Comparison of ENCODE assay signal across 15 mouse cellular contexts in the genomic region with DNA sequence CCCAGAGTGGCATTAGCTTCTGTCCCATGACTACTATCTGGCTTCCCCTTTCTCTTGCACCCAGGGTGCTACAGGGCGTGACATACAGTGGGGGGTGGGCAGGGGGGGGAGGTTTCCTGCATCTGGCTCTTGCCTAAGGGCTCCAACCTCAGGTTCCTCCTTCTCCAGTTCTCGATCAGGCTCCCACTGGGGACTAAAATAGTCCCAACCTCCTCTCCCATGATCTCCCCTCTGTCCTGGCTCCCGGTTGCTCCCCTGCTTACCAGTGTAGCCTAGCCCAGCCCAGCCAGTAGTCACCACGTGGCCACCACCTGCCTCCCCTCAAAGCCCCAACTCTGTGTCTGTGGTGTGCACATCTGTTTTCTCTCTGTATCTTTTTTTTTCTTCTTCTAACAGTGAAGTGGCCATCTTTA. TPM values are rescaled to one million over a fixed set of nuclear protein-coding genes. Genes with fewer than 3 reads are reported as not detected.
DNase-seq lines count a peak whose midpoint lies in the region; ATAC-seq and TF ChIP-seq lines count a peak whose summit lies in the region.
"Had no signal": no experiment of that assay in that cellular context is flagged by ENCODE, and none has a peak within 500 bp of the region (broad histone marks: within the 10 kb centered on the region; RNA-seq: fewer than 3 reads in every experiment).

No protein-coding gene starts in this region.

- no peaks in the 10 kb centered on the region; a peak in 1 of 4 replicates for H3K27me3 ChIP-seq in MEL (ENCODE audit: control insufficient read depth in 1 of 2, insufficient read depth in 2 of 2, low read length in 2 of 2)
- no peaks in the 10 kb centered on the region for H3K27me3 ChIP-seq in liver, embryonic 16.5 days (ENCODE audit: control insufficient read depth, insufficient read depth, low read depth, low read length)
- H3K27me3 ChIP-seq in splenic B cell, adult 2 months (ENCODE audit: control insufficient read depth, insufficient read depth, low read length, poor library complexity, severe bottlenecking), result no peaks in the 10 kb centered on the region

- TF ChIP-seq RAD21 in MEL (IDR thresholded peaks at IDR 0.05; ENCODE audit: low read depth, low read length), result no peak

- H3K4me3 ChIP-seq in gastrocnemius, adult 2 months, result no peak overlapping the region
- peak overlapping the region in 1 of 2 experiments; percentile 9; a peak in 1 of 4 replicates for H3K4me3 ChIP-seq in MEL (ENCODE audit: control insufficient read depth in 1 of 2, insufficient read depth in 1 of 2, low read depth in 2 of 2, low read length in 2 of 2)
- 0 out of 2 replicates have a peak overlapping the region, but pooled peaks have one; percentile 4 for H3K4me3 ChIP-seq in liver, embryonic 16.5 days (ENCODE audit: low read depth, low read length)
- H3K4me3 ChIP-seq in left cerebral cortex, adult 2 months, result no peak overlapping the region
- H3K4me3 ChIP-seq: myocyte had no signal

- no peaks in the 10 kb centered on the region for H3K79me2 ChIP-seq in MEL (ENCODE audit: control insufficient read depth, insufficient read depth, low read length, poor library complexity)

- H3K27ac ChIP-seq in gastrocnemius, adult 2 months, result peak overlapping the region; percentile 51; the same call in 1 of the 2 replicates
- peak overlapping the region; percentile 58 for H3K27ac ChIP-seq in MEL (ENCODE audit: control insufficient read depth, low read depth, low read length)
- peak overlapping the region; percentile 70 for H3K27ac ChIP-seq in liver, embryonic 16.5 days (ENCODE audit: low read length)
- H3K27ac ChIP-seq in left cerebral cortex, adult 2 months, result no peak overlapping the region

- no peak for DNase-seq in gastrocnemius, adult 2 months
- DNase-seq in gastrocnemius, postnatal 14 days, result no peak
- peak; percentile 80 for DNase-seq in MEL (ENCODE audit: low read depth, low spot score)
- peak; percentile 88 for DNase-seq in splenic B cell, adult 2 months (ENCODE audit: low read depth, low spot score)
- DNase-seq in left cerebral cortex, adult 2 months (ENCODE audit: extremely low spot score in 1 of 2, low spot score in 2 of 2), result no peak
- DNase-seq in kidney, postnatal 4 days, result no peak
- DNase-seq in adipocyte (ENCODE audit: low spot score), result no peak
- DNase-seq: adrenal gland, postnatal 36 days; cerebellum, postnatal 25 days had no signal

- H3K36me3 ChIP-seq in MEL (ENCODE audit: control insufficient read depth in 1 of 2, insufficient read depth in 2 of 2, low read length in 2 of 2), result peaks cover 0 to 16% of the 10 kb centered on the region in 2 experiments; a peak in 2 of 4 replicates
- no peaks in the 10 kb centered on the region for H3K36me3 ChIP-seq in liver, embryonic 16.5 days (ENCODE audit: control insufficient read depth, insufficient read depth)
- no peaks in the 10 kb centered on the region for H3K36me3 ChIP-seq in splenic B cell, adult 2 months (ENCODE audit: control insufficient read depth, insufficient read depth, low read length, poor library complexity, severe bottlenecking)

- TF ChIP-seq CTCF in gastrocnemius, adult 2 months (IDR thresholded peaks at IDR 0.05), result no peak
- no peak for TF ChIP-seq CTCF in MEL (IDR thresholded peaks at IDR 0.05 in 2 of 3, conservative IDR thresholded peaks at IDR 0.05 in 1 of 3; ENCODE audit: control insufficient read depth in 1 of 3, insufficient read depth in 1 of 3, low read depth in 2 of 3, low read length in 3 of 3, poor library complexity in 1 of 3, severe bottlenecking in 1 of 3)
- TF ChIP-seq CTCF in left cerebral cortex, adult 2 months (IDR thresholded peaks at IDR 0.05), result no peak

- TF ChIP-seq EP300 in MEL (IDR thresholded peaks at IDR 0.05; ENCODE audit: low read depth in 1 of 2, low read length in 2 of 2), result peak; percentile 43 to 50; a peak in 3 of 4 replicates

- H3K9me3 ChIP-seq in MEL (replicated peaks; ENCODE audit: insufficient read depth, low read length), result no peaks in the 10 kb centered on the region
- H3K9me3 ChIP-seq in liver, embryonic 16.5 days (replicated peaks; ENCODE audit: control insufficient read depth, low read length), result no peaks in the 10 kb centered on the region

- TF ChIP-seq POLR2A in MEL (IDR thresholded peaks at IDR 0.05; ENCODE audit: control insufficient read depth in 1 of 2, insufficient read depth in 1 of 2, low read depth in 1 of 2, low read length in 2 of 2, poor library complexity in 1 of 2), result peak in 1 of 2 experiments; percentile 48; a peak in 1 of 4 replicates

- WGBS in liver, embryonic 16.5 days (ENCODE audit: insufficient replicate concordance), result 15% methylated on average over 4 of the region's 4 CpGs

- intact Hi-C loops in gastrocnemius, adult 2 months (cut with DNase I), result no loop called here
- intact Hi-C loops in gastrocnemius, postnatal 14 days (cut with DNase I; ENCODE audit: low total_unique reads), result no loop called here
- intact Hi-C loops in left cerebral cortex, adult 2 months (cut with DNase I), result no loop called here

- peak; percentile 56 for ATAC-seq in liver, embryonic 16.5 days (ENCODE audit: low read depth)
- ATAC-seq: inflammation-experienced regulatory T-cells, adult 6 months; Patski had no signal

- H3K4me1 ChIP-seq in MEL (ENCODE audit: control insufficient read depth in 1 of 2, insufficient read depth in 2 of 2, low read length in 2 of 2), result peaks cover 3 to 22% of the 10 kb centered on the region in 2 experiments
- H3K4me1 ChIP-seq in liver, embryonic 16.5 days (ENCODE audit: control insufficient read depth, low read depth, low read length), result no peaks in the 10 kb centered on the region

- H3K4me2 ChIP-seq in liver, embryonic 16.5 days (ENCODE audit: low read depth, low read length), result 0 out of 2 replicates have a peak overlapping the region, but pooled peaks have one; percentile 20

- H3K9ac ChIP-seq in MEL (ENCODE audit: control insufficient read depth, low read depth, low read length, poor library complexity, severe bottlenecking), result peak overlapping the region; percentile 50
- no peak overlapping the region for H3K9ac ChIP-seq in liver, embryonic 16.5 days (ENCODE audit: low read depth, low read length)

TF ChIP-seq in MEL, 35 proteins besides CTCF, POLR2A, EP300 and RAD21 (continues in another document):
- no peak for TF ChIP-seq TAL1 (IDR thresholded peaks at IDR 0.05; ENCODE audit: low read length)
- no peak for TF ChIP-seq MEF2A (IDR thresholded peaks at IDR 0.05; ENCODE audit: extremely low read depth, insufficient replicate concordance, low read depth, low read length, poor library complexity, severe bottlenecking)
- no peak for TF ChIP-seq SMC3 (IDR thresholded peaks at IDR 0.05; ENCODE audit: low read depth, low read length)
- TF ChIP-seq SIN3A (IDR thresholded peaks at IDR 0.05; ENCODE audit: low read length), result peak; percentile 58
- TF ChIP-seq MAZ (IDR thresholded peaks at IDR 0.05; ENCODE audit: low read depth, low read length), result peak; percentile 75
- TF ChIP-seq MAX (IDR thresholded peaks at IDR 0.05; ENCODE audit: low read length), result peak; percentile 65
- TF ChIP-seq USF1 (IDR thresholded peaks at IDR 0.05; ENCODE audit: low read depth, low read length), result peak; percentile 48; the same call in 1 of the 2 replicates
- 0 out of 2 replicates have a peak, but pooled peaks have one; percentile 42 for TF ChIP-seq TBP (IDR thresholded peaks at IDR 0.05; ENCODE audit: low read depth, low read length)
- TF ChIP-seq MYB (IDR thresholded peaks at IDR 0.05; ENCODE audit: low read depth, low read length), result no peak
- TF ChIP-seq E2F4 (IDR thresholded peaks at IDR 0.05; ENCODE audit: borderline replicate concordance, low read depth, low read length), result no peak

RNA-seq across cellular contexts. Expression of gene Tyrobp, which starts 0.8 kb away (rescaled TPM):
- 1 to 10 TPM; 2.6 to 5.7 TPM for total RNA-seq in gastrocnemius, adult 2 months (2021)
- total RNA-seq in gastrocnemius, postnatal 14 days (2021), result 10 to 100 TPM in 1 of 2 experiments, 1 to 10 TPM in 1; 7.8 to 10.4 TPM
- total RNA-seq in MEL (2012; rRNA removed), result 2.8 and 3.9 TPM in 2 replicates
- polyA plus RNA-seq in MEL (2012; ENCODE audit: insufficient read depth in 1 of 2, insufficient read length in 2 of 2, low read depth in 1 of 2, low replicate concordance in 2 of 2, missing spikeins in 1 of 2), result 10 to 100 TPM in 1 of 2 experiments, not detected in 1; 13.6 TPM
- polyA plus RNA-seq in liver, embryonic 16.5 days (2015; fragmentation: Nextera tagmentation; extraction: Ambion mirVana), result 150 and 154 TPM in 2 replicates
- 10 to 100 TPM; 25.9 to 26.6 TPM for total RNA-seq in left cerebral cortex, adult 2 months (2021)
- polyA plus RNA-seq: myocyte, Patski had no signal

RNA-seq across cellular contexts. Expression of gene Hcst, which starts 6.9 kb away (rescaled TPM):
- total RNA-seq in gastrocnemius, adult 2 months (2021), result not detected
- total RNA-seq in gastrocnemius, postnatal 14 days (2021), result under 1 TPM in 1 of 2 experiments, not detected in 1; 0.94 TPM
- 7.1 and 15.5 TPM in 2 replicates for total RNA-seq in MEL (2012; rRNA removed)
- polyA plus RNA-seq in MEL (2012; ENCODE audit: insufficient read depth in 1 of 2, insufficient read length in 2 of 2, low read depth in 1 of 2, low replicate concordance in 2 of 2, missing spikeins in 1 of 2), result 10 to 100 TPM in 1 of 2 experiments, not detected in 1; 28.1 TPM
- polyA plus RNA-seq in liver, embryonic 16.5 days (2015; fragmentation: Nextera tagmentation; extraction: Ambion mirVana), result 7.2 and 7.8 TPM in 2 replicates
- 1 to 10 TPM in 1 of 2 experiments, not detected in 1; 3.1 TPM for total RNA-seq in left cerebral cortex, adult 2 months (2021)
- polyA plus RNA-seq: myocyte, Patski had no signal

RNA-seq across cellular contexts. Expression of gene Nfkbid, which starts 8.8 kb away (rescaled TPM):
- under 1 TPM; 0.11 to 0.13 TPM for total RNA-seq in gastrocnemius, adult 2 months (2021)
- under 1 TPM; 0.21 to 0.33 TPM for total RNA-seq in gastrocnemius, postnatal 14 days (2021)
- total RNA-seq in MEL (2012; rRNA removed), result 6.2 and 7.0 TPM in 2 replicates
- polyA plus RNA-seq in MEL (2012; ENCODE audit: insufficient read depth in 1 of 2, insufficient read length in 2 of 2, low read depth in 1 of 2, low replicate concordance in 2 of 2, missing spikeins in 1 of 2), result 10 to 100 TPM in 1 of 2 experiments, not detected in 1; 16.7 TPM
- 1.4 and 1.7 TPM in 2 replicates for polyA plus RNA-seq in liver, embryonic 16.5 days (2015; fragmentation: Nextera tagmentation; extraction: Ambion mirVana)
- 1 to 10 TPM; 3.9 to 5.1 TPM for total RNA-seq in left cerebral cortex, adult 2 months (2021)

RNA-seq across cellular contexts. Expression of gene Aplp1, which starts 32.6 kb away (rescaled TPM):
- 1 to 10 TPM in 1 of 2 experiments, under 1 TPM in 1; 0.94 to 1.2 TPM for total RNA-seq in gastrocnemius, adult 2 months (2021)
- total RNA-seq in gastrocnemius, postnatal 14 days (2021), result 1 to 10 TPM; 1.9 to 2.3 TPM
- total RNA-seq in MEL (2012; rRNA removed), result 1.5 and 1.9 TPM in 2 replicates
- polyA plus RNA-seq in MEL (2012; ENCODE audit: insufficient read depth in 1 of 2, insufficient read length in 2 of 2, low read depth in 1 of 2, low replicate concordance in 2 of 2, missing spikeins in 1 of 2), result 1 to 10 TPM in 1 of 2 experiments, not detected in 1; 7.1 TPM
- polyA plus RNA-seq in liver, embryonic 16.5 days (2015; fragmentation: Nextera tagmentation; extraction: Ambion mirVana), result 4.2 and 4.4 TPM in 2 replicates
- total RNA-seq in left cerebral cortex, adult 2 months (2021), result 1,000 to 10,000 TPM; 1,205 to 1,260 TPM

RNA-seq across cellular contexts. Expression of gene Kirrel2, which starts 44.7 kb away (rescaled TPM):
- total RNA-seq in gastrocnemius, adult 2 months (2021), result not detected
- not detected for total RNA-seq in gastrocnemius, postnatal 14 days (2021)
- not detected in 2 replicates for total RNA-seq in MEL (2012; rRNA removed)
- not detected for polyA plus RNA-seq in MEL (2012; ENCODE audit: insufficient read depth in 1 of 2, insufficient read length in 2 of 2, low read depth in 1 of 2, low replicate concordance in 2 of 2, missing spikeins in 1 of 2)
- polyA plus RNA-seq in liver, embryonic 16.5 days (2015; fragmentation: Nextera tagmentation; extraction: Ambion mirVana), result 0.12 and 0.23 TPM in 2 replicates
- 10 to 100 TPM; 11.0 to 11.9 TPM for total RNA-seq in left cerebral cortex, adult 2 months (2021)
- total RNA-seq: adrenal gland, postnatal 36 days; heart, adult 18-20 months had no signal
- polyA plus RNA-seq: inflammation-experienced regulatory T-cells, adult 6 months; lung, embryonic 16.5 days; myocyte; Patski had no signal

Comparison
In these comparisons a context has a peak if more than half of its experiments do, and no peak if none do; other contexts are left out.
1. DNase-seq: peak in MEL (single experiment) and splenic B cell, adult 2 months (single experiment); none in gastrocnemius, adult 2 months (single experiment), gastrocnemius, postnatal 14 days (single experiment), left cerebral cortex, adult 2 months (0 of 2), kidney, postnatal 4 days (0 of 2) and adipocyte (single experiment).